Mouse (Mus musculus) heart, adult 8-10 months (tissue): Measurements from ENCODE around the gene Tctn3. TPM values are rescaled to one million over a fixed set of nuclear protein-coding genes. Genes with fewer than 3 reads are reported as not detected.
A peak's percentile ranks its signal among the peaks of the same experiment; 100 is the strongest.

ENCODE experiments used
- DNase-seq: peaks from one replicate; pipeline ENCODE4 v3.0.0; 2022; ENCODE audit warnings: low spot score
- total RNA-seq, 4 experiments: library from RNA; stranded (reverse); gene quantifications; 2 replicates each; pipeline ENCODE4 v1.2.4; 2022

Gene Tctn3
- total RNA-seq, result 1 to 10 TPM; 4.6 to 7.9 (median 6.8) TPM

- DNase-seq, result peak; percentile 96
Observed at GRCm38 (mm10) chr19:40611830-40612506, at the start of gene Tctn3, which contains the start of gene Entpd1. TSS of gene Tctn3 (minus strand) at chr19:40612233. TSS of gene Entpd1 (plus strand) at chr19:40612366.

- DNase-seq, result peak; percentile 55
Observed at GRCm38 (mm10) chr19:40661108-40661507, 49.1 kb upstream of the Tctn3 start.

GRCm38 (mm10) chr19:40660510-40660909 lies 48.5 kb upstream of the Tctn3 start:
- DNase-seq, result no peak

DNA sequence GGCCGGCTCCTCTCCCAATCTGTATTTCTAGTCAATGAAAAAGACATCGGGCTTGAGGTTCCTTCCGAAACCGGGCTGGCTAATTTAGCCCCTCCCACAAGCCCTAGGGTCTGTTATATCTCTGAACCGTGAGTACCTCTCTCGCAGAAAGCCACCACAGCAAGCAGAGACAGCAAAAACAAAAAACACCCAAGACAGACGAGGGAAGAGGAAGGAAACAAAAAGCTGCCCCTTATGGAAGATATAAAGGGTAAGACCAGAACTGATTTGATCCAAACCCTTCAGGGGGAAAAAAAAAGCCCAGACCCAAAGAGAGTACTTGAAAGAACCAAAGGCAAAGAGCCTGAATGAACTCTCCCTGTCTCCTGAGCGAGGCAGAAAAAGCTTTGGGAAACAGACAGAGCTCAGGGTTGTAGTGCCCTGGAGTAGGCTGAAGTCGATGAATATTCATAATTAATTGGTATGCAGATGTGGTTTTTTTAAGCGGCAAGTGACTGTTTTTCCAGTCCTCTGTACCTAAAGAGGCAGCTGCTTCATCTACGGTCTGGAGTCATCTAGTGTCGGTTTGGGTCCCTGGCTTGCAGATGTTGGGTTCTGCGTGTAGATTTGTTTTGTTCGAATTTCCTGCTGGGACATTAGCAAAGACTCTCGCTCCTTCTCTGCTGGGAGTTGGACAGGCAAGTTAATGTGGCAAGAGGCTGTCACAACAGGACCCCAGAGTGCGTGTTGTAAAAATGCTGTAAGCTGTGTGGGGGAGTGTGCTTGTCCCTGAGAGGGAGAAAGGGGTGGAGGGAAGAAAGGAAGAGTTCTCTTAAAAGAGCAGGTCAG lies 47.8 kb upstream of the Tctn3 start:
- DNase-seq, result peak; percentile 67

DNA sequence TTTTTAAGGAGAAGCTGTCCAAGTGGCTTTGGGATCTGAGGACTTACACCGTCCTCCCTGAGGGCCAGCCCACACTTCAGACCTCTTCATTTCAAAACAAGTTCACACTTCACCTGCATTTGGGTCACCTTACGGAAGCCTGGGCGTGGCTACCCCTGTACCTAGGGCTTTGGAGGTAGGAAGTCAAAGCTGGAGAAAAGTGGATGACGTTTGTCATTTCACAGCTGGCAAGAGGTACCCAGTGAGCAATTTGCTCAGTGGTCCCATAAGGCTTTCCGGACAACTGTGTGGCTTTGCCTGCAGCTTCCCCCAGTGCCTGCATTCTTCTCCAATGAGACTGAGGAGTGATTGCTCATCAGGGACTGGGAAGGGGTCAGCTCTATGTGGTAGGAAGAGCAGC lies 46.9 kb upstream of the Tctn3 start:
- no peak for DNase-seq

GRCm38 (mm10) chr19:40658281-40658680 lies 46.2 kb upstream of the Tctn3 start:
- no peak for DNase-seq

GRCm38 (mm10) chr19:40656207-40656606 lies 44.2 kb upstream of the Tctn3 start:
- no peak for DNase-seq

- no peak for DNase-seq
Observed at GRCm38 (mm10) chr19:40650090-40650489, 38.1 kb upstream of the Tctn3 start.

DNA sequence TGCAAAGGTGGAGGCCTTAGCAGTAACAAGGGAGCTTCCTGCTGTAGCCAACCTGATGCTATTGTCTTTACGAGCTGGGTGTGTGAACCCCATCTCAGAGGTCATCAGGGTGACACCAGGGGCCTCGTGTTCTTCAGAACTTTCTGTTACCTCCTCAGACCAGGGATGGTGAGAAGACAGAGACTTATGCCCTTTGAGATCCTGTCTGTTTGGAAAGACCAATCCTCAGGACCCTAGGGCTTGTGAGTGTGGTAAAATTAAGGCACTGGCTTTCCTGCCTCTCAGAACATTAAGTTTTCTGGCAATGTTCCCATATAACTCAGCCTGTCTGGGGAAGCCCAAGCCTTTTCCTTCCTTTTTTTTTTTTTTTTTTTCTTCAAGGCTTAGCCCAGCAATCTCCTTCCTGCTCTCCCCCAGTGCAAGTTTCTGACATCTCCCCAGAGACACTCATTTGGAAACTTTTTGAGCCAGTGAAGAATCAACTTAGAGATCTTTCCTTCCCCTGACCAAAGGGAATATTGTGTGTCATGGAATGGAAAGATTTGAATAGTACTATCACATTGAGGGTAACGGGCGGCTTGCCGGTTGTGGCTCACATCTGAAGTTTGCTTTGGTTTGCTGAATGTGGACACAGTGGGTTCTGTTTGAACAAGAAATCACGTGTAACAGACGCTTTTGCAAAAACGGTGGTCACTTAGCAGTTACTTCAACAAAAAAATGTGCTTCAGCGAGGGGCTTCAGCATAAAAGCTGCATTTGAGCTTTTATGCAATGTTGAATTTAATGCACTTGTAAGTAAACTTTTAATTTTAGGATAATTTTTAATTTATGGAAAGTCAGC lies 35.5 kb upstream of the Tctn3 start:
- peak; percentile 81 for DNase-seq

- DNase-seq, result no peak
Observed at GRCm38 (mm10) chr19:40646379-40646778, 34.3 kb upstream of the Tctn3 start.

- no peak for DNase-seq
Observed at GRCm38 (mm10) chr19:40643846-40644245, 31.8 kb upstream of the Tctn3 start.

GRCm38 (mm10) chr19:40640799-40641198 lies 28.8 kb upstream of the Tctn3 start:
- DNase-seq, result no peak

GRCm38 (mm10) chr19:40639729-40640304 lies 27.8 kb upstream of the Tctn3 start:
- DNase-seq, result no peak

GRCm38 (mm10) chr19:40638582-40638981 lies 26.5 kb upstream of the Tctn3 start:
- no peak for DNase-seq

- no peak for DNase-seq
Observed at GRCm38 (mm10) chr19:40637601-40638000, 25.6 kb upstream of the Tctn3 start.

DNA sequence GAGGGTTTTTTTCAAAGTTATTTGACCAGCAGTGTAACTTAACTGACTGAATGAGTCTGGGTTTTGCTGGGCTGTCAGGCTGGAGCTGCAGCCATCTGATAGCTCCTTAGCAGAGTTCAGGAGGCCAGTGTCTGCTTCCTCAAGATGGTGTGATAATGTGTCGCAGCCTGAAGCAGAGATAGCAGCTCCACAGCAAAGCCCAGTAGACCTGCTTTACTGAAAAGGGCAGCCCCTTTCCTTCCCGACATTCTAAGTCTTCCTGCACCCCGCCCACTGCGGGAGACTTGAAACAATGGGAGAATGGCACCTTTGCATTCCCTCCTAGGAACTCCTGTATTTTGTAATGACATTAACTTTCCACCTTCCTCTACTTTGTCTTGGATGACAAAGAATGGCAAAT lies 25.1 kb upstream of the Tctn3 start:
- peak; percentile 71 for DNase-seq

- no peak for DNase-seq
Observed at GRCm38 (mm10) chr19:40633144-40633543, 21.1 kb upstream of the Tctn3 start.

DNA sequence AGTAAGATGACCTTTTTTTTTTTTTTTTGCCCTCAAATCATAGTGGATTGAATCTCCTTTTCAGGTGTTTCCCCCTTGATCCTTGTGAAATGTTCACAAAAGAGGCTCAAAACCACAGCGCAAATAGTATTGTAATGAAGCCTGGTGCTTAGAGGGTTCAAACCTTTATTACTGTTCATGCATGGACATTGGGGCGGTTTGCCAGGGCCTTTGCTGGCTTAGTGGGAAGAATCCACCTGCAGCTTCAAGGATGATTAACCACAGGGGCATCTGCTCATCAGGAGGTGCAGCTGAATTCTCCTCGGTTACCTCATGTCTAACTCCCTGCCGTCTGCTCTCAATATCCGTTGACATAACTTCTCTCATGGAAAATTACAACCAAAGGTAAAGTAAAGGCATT lies 20.6 kb upstream of the Tctn3 start:
- no peak for DNase-seq

DNA sequence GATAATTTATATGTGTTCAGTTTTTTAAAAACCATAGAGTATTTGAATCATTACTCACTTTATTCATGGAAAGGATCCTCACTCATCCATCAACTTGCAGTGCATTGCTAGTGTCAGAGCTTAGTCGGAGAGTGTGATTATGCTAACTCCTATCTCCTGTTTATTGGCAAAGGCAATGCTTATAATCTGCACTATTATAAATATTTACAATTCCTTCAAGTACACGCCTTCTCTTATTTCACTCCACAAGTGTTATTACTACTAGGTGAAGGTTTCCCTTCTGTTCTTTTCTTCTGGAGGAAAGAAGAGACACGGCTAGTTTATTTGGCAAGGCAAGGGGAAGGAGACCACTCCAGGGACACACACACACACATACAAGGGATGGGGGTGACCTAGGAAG lies 20.2 kb upstream of the Tctn3 start:
- DNase-seq, result no peak

GRCm38 (mm10) chr19:40630606-40631005 lies 18.6 kb upstream of the Tctn3 start:
- peak; percentile 53 for DNase-seq

GRCm38 (mm10) chr19:40630096-40630495 lies 18.1 kb upstream of the Tctn3 start:
- DNase-seq, result no peak

GRCm38 (mm10) chr19:40628950-40629349 lies 16.9 kb upstream of the Tctn3 start:
- no peak for DNase-seq
